Mouse (Mus musculus) embryonic facial prominence, embryonic 11.5 days (tissue): ENCODE data around the gene Fgfr2. TPM values are rescaled to one million over a fixed set of nuclear protein-coding genes. Genes with fewer than 3 reads are reported as not detected.

Experiments
- ATAC-seq: fragments of 200-750 bp; cut with Nextera tagmentation; replicated peaks from 2 replicates; pipeline ENCODE4 v1.8.0; 2017; ENCODE audit warnings: low read depth; ENCODE audit not compliant: insufficient number of reproducible peaks, low FRiP score, low TSS enrichment
- DNase-seq: peaks from one replicate; pipeline ENCODE4 v3.0.0-alpha.2; 2015; ENCODE audit warnings: low spot score
- H3K27ac ChIP-seq: fragments of 300-500 bp; sonication (generic); replicated peaks from 2 replicates; pipeline ENCODE4 v1.5.1; 2014; ENCODE audit warnings: mild to moderate bottlenecking, low read depth, low read length, control low read depth
- H3K27me3 ChIP-seq: fragments of 300-500 bp; sonication (generic); 2 replicates; pipeline ENCODE4 v1.6.1; 2014; ENCODE audit warnings: mild to moderate bottlenecking, low read length, moderate library complexity, mixed read lengths; ENCODE audit not compliant: control insufficient read depth, insufficient read depth
- H3K36me3 ChIP-seq: fragments of 300-500 bp; sonication (generic); replicated peaks from 2 replicates; pipeline ENCODE4 v1.6.1; 2014; ENCODE audit warnings: low read depth, mild to moderate bottlenecking, low read length, moderate library complexity, mixed read lengths; ENCODE audit not compliant: control insufficient read depth, insufficient read depth
- H3K4me1 ChIP-seq: fragments of 300-500 bp; sonication (generic); 2 replicates; pipeline ENCODE4 v1.6.1; 2014; ENCODE audit warnings: low read length, mixed read lengths; ENCODE audit not compliant: control insufficient read depth, insufficient read depth
- H3K4me2 ChIP-seq: fragments of 300-500 bp; sonication (generic); 2 replicates; pipeline ENCODE4 v1.6.1; 2014; ENCODE audit warnings: low read depth, mild to moderate bottlenecking, control low read depth, low read length, moderate library complexity
- H3K4me3 ChIP-seq: fragments of 300-500 bp; sonication (generic); 2 replicates; pipeline ENCODE4 v1.5.1; 2014; ENCODE audit warnings: low read depth, low read length, control low read depth
- H3K9ac ChIP-seq: fragments of 300-500 bp; sonication (generic); replicated peaks from 2 replicates; pipeline ENCODE4 v1.6.1; 2014; ENCODE audit warnings: mild to moderate bottlenecking, control low read depth, low read length
- H3K9me3 ChIP-seq: fragments of 300-500 bp; sonication (generic); replicated peaks from 2 replicates; pipeline ENCODE4 v1.6.1; 2016; ENCODE audit warnings: mild to moderate bottlenecking, low read length, inconsistent platforms, mixed read lengths; ENCODE audit not compliant: control insufficient read depth
- WGBS: fragments of 180-500 bp; shearing (Covaris S2); extraction: QIAGEN DNeasy Blood & Tissue Kit; methylation state at CpG from one replicate; pipeline ENCODE4 v1.1.7; 2014; 5-methylcytosine and 5-hydroxymethylcytosine counted together
- polyA plus RNA-seq: library from polyadenylated mRNA; unstranded; fragments of >200 nt; fragmentation: Nextera tagmentation; extraction: Ambion mirVana; gene quantifications from 2 replicates; pipeline ENCODE4 v1.2.1, GENCODE M21; 2014

Gene Fgfr2
- polyA plus RNA-seq, 1 experiment from 2014 or later: 75.6 TPM

DNA sequence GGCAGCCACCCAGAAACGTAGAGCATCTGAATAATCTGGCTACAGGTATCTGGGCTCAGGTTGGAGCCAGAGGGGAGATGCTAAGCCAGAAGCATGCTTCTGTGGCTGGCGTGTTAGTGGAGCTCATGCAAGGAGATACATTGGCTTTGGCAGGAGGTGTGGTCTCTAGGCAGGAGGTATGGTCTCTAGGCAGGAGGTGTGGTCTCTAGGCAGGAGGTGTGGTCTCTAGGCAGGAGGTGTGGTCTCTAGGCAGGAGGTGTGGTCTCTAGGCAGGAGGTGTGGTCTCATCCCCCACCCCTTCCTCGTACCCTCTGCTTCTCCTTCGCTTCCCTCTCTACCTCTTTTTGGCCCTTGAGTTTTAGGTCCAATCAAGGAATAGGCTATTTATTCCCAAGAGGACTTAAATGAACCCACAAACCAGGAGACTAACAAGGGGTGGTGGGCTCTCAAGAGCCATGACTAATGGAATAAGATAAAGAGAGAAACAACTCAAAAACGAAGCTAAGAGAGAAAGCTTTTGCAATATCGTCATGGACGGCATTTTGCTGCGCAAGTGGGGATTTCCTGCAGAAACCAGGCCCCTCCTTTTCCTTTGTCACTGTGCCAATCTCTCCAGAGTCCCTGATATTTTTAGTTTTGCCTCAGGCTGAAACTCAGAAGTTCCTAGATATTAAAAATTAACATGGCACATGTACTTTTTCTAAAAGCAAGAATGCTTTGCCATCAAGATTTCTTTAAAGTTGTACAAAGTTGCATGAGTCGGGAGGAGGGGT, 775.7 kb downstream of the Fgfr2 start:
- no peak for DNase-seq
- 89% methylated on average over 9 of the region's 9 CpGs for WGBS
- H3K9me3 ChIP-seq: no peaks in the 10 kb centered on the region
- H3K4me3 ChIP-seq: no peak overlapping the region
- H3K27me3 ChIP-seq: no peaks in the 10 kb centered on the region
- H3K4me2 ChIP-seq: no peak overlapping the region
- no peak overlapping the region for H3K27ac ChIP-seq
- ATAC-seq: no peak
- no peaks in the 10 kb centered on the region for H3K36me3 ChIP-seq
- no peak overlapping the region for H3K9ac ChIP-seq
- no peaks in the 10 kb centered on the region for H3K4me1 ChIP-seq

DNA sequence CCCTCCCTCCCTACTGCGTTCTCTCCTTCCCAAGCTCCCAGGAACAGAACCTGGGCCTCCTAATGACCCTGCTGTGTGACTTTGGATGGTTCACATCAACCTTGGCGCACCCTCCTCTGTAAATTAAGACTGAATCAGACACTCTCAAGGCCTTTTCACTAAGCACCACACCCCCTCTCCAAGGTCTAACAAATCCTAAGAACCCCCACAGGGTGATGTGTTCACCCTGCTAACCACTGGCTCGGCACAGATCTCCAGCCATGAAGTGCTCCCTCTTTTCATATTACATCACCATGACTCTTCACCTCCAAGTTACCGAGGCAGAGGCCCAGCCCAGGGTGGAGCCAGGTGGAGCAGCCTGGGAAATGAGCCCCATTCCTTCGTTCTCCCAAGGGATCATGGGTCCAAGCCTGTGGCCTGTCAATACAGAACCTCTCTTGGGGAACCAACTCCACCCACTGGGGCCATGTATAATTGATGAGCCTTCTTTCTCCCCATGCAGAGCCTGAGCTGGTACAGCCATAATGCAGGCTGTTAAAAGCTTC, 777.6 kb downstream of the Fgfr2 start:
- H3K9me3 ChIP-seq: no peaks in the 10 kb centered on the region
- H3K9ac ChIP-seq: no peak overlapping the region
- H3K36me3 ChIP-seq: no peaks in the 10 kb centered on the region
- H3K4me2 ChIP-seq: no peak overlapping the region
- DNase-seq (no peak), ATAC-seq (no peak)
- no peak overlapping the region for H3K27ac ChIP-seq
- H3K4me3 ChIP-seq: no peak overlapping the region
- H3K27me3 ChIP-seq: no peaks in the 10 kb centered on the region
- WGBS: 74% methylated on average over 5 of the region's 5 CpGs
- H3K4me1 ChIP-seq: no peaks in the 10 kb centered on the region

DNA sequence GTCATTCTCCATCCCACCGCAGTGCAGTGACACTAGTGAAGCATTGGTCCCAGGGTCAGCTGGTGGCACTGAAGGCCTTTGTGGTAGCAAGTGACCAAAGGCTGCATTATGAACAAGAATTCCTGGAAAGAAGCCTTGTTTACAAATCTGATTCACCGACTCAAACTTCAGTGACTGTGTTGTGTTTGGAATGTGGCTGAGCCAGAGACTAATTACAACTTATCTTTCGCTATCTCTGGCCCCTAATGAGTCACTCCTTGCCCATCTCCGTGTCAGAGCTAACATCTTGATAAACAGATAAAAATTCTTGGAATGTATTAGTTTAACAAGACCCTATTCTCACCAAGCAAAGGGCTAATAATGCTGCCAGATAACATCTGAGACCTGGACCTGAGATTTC, 778.5 kb downstream of the Fgfr2 start:
- H3K27me3 ChIP-seq: no peaks in the 10 kb centered on the region
- H3K4me3 ChIP-seq: no peak overlapping the region
- DNase-seq: no peak
- H3K4me2 ChIP-seq: no peak overlapping the region
- H3K36me3 ChIP-seq: no peaks in the 10 kb centered on the region
- no peaks in the 10 kb centered on the region for H3K4me1 ChIP-seq
- H3K27ac ChIP-seq: no peak overlapping the region
- 63% methylated on average over 4 of the region's 4 CpGs for WGBS
- H3K9ac ChIP-seq: no peak overlapping the region
- ATAC-seq: no peak
- H3K9me3 ChIP-seq: no peaks in the 10 kb centered on the region

DNA sequence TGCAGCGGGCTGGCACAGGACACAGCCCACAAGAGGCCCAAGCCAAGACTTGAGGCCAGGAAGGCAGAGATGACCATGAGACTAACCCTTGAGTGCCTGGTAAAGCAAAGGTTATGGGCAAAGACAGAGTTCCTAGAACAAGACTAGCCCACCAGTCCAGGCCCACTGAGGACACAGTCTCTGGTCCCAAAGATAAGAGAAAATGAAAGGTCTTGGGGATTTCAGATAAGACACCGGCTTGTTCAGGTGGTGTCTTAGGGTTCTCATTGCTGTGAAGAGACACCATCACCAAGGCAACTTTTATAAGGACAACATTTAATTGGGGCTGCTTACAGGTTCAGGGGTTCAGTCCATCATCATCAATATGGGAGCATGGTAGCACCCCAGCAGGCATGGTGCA, 779.2 kb downstream of the Fgfr2 start:
- Histone ChIP-seq H3K27ac (no peak overlapping the region), H3K4me2 (no peak overlapping the region), H3K9ac (no peak overlapping the region), H3K4me1 (no peaks in the 10 kb centered on the region), H3K9me3 (no peaks in the 10 kb centered on the region), H3K27me3 (no peaks in the 10 kb centered on the region), H3K4me3 (no peak overlapping the region), H3K36me3 (no peaks in the 10 kb centered on the region)
- ATAC-seq (no peak), DNase-seq (no peak)
- WGBS: 93% methylated on average over 2 of the region's 2 CpGs

DNA sequence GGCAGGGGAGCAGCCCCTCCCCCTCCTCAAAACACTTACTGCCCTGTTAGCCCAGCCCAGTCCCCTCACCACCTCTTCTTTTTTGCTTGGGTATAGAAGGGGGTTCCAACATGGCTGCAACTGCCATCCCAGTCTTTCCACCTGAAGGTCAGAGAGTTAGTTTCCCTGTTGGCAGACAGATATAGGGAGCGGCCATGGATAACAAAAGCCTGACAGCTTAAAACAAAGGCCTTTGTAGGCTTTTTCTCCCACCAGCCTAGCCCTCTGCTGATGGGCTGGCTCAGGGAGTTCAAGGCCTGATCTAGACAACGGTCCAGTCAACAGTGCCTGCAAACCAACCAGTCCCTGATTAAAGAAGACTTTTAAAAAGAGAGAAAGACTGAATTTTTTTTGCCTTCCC, 780.0 kb downstream of the Fgfr2 start:
- 63% methylated on average over 2 of the region's 2 CpGs for WGBS
- DNase-seq: no peak

DNA sequence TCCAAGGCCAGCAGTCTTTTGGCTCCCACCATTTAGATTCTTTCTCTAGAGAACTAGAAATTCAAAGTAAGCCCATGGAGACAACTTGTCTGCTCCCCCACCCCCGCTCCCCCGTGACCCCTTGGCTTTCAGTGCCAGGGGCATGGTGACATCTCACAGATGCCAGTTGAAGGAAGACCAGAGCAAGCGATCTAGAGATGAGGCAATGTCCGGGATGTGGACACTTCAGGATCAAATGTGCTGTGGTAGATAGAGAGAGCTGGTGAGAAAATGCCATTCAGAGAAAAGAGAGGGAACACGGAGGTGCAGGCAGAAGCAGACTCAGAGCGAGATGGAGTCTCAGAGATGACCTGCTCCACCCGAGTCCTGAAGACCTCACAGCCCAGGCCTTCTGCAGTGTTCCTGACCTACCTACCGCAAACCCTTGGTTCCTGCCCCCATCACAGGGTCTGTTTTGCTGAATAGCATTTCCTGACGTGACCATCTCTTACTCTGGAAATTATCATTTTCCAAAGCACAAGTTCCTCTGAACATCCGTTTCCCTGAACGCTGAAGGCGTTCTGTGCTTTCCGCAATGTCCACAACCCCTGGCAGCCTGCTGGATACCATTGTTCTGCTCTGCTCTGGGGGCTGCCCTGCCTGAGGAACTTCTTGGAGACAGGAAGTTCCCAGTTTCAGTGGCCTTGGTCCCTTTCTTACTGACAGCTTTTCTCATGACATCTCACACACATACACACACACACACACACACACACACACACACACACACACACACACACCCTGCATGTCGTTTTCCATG, 783.9 kb downstream of the Fgfr2 start:
- Histone ChIP-seq H3K4me2 (no peak overlapping the region), H3K9me3 (no peaks in the 10 kb centered on the region), H3K27ac (no peak overlapping the region), H3K4me3 (no peak overlapping the region), H3K36me3 (no peaks in the 10 kb centered on the region), H3K27me3 (no peaks in the 10 kb centered on the region), H3K9ac (no peak overlapping the region), H3K4me1 (no peaks in the 10 kb centered on the region)
- no peak for DNase-seq
- no peak for ATAC-seq
- WGBS: 73% methylated on average over 14 of the region's 14 CpGs

More for the DNA sequence above, 780.0 kb downstream of the Fgfr2 start:
- Histone ChIP-seq H3K27ac (no peak overlapping the region), H3K9ac (no peak overlapping the region), H3K36me3 (no peaks in the 10 kb centered on the region), H3K4me2 (no peak overlapping the region), H3K4me1 (no peaks in the 10 kb centered on the region), H3K9me3 (no peaks in the 10 kb centered on the region), H3K27me3 (no peaks in the 10 kb centered on the region), H3K4me3 (no peak overlapping the region)
- no peak for ATAC-seq

DNA sequence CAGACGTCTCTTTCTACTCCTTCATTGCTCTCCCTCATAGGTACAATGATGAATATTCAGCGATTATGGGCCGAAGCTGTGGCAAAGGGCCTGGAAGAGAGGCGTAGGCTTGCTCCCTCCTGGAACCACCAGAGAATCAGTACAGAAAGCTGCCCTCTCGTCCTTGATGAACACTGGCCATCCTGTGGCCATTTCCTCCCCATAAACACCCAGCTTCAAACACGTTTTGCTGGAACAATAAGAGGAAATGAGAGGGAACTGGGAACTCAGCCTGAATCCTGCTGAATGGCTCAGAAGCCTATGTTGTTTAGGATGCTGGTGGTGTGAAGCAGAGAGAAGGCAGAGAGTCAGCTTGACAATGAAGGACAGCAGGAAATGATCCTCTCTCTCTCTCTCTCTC, 784.8 kb downstream of the Fgfr2 start:
- H3K9ac ChIP-seq: no peak overlapping the region
- ATAC-seq (no peak), DNase-seq (no peak)
- H3K4me3 ChIP-seq: no peak overlapping the region
- H3K27me3 ChIP-seq: no peaks in the 10 kb centered on the region
- H3K4me1 ChIP-seq: no peaks in the 10 kb centered on the region
- H3K4me2 ChIP-seq: no peak overlapping the region
- H3K9me3 ChIP-seq: no peaks in the 10 kb centered on the region
- 68% methylated on average over 6 of the region's 6 CpGs for WGBS
- no peak overlapping the region for H3K27ac ChIP-seq
- H3K36me3 ChIP-seq: no peaks in the 10 kb centered on the region
